Mouse (Mus musculus) brain, embryonic 14.5 days (tissue): ENCODE measurements at regions not wholly inside any gene's neighbourhood (a gene's known extent, or its start where the extent isn't known, plus 50 kb on each side); places are given as distances from the start of the nearest gene placed in this dataset.

Experiments used
- CTCF ChIP-seq: fragments of 200-500 bp; IDR thresholded peaks from 2 replicates; pipeline ENCODE4 v1.5.1; 2012; ENCODE audit warnings: inconsistent platforms, mild to moderate bottlenecking, moderate library complexity, borderline replicate concordance; ENCODE audit not compliant: insufficient read depth, insufficient read length; ENCODE audit errors: extremely low read depth
- POLR2A ChIP-seq: fragments of 200-500 bp; IDR thresholded peaks from 2 replicates; pipeline ENCODE4 v1.6.1; 2012; ENCODE audit warnings: mild to moderate bottlenecking, inconsistent platforms, borderline replicate concordance; ENCODE audit not compliant: poor library complexity, insufficient read depth, insufficient read length, severe bottlenecking; ENCODE audit errors: extremely low read depth

DNA sequence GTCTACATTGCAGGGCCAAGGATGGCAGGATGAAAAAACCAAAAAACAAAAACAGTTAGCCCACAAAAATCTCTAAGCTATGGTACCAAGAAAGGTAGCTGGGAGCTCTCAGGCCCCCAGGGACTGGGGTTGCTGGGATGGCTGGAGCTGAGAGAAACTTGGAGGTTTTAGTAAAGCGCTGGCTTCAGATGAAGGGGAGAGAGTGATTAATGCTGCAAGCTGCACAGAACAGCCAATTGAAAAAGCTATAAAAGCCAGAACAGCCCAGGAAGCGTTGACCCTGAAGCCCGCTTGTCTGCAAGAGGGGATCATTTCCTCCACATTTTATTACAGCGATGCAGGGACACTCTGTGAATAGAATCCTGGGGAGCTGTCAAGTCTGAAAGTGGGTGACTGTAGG, 157.0 kb downstream of the 4930564D02Rik start:
- TF ChIP-seq POLR2A (no peak), CTCF (no peak)
